Mouse (Mus musculus) fat pad, adult 2 months (tissue): ENCODE results near the gene Nell1.

Source experiments
- DNase-seq: peaks from one replicate; pipeline ENCODE4 v3.0.0-alpha.2; 2011; ENCODE audit warnings: low read depth, low spot score; ENCODE audit errors: extremely low read depth

Nell1 gene

DNA sequence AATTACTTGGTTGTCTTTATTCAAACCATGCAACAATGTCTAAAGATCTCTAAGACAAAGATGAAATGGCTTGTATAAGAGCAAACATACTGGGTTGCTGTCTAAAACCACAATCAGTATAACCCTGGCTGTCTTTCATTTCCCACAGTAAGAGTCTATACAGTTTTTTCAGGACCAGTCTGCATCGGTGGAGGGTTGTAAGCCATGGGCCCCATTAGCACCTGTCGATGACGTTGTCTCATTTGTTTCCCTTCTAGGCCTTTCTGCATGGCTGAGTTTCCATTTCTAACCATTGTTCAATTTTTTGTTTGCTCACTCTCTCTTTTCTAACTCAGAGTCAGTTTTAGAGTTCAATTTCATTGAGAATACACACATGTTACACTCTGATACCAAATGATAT lies 540.2 kb downstream of the Nell1 start:
- DNase-seq, result no peak

DNA sequence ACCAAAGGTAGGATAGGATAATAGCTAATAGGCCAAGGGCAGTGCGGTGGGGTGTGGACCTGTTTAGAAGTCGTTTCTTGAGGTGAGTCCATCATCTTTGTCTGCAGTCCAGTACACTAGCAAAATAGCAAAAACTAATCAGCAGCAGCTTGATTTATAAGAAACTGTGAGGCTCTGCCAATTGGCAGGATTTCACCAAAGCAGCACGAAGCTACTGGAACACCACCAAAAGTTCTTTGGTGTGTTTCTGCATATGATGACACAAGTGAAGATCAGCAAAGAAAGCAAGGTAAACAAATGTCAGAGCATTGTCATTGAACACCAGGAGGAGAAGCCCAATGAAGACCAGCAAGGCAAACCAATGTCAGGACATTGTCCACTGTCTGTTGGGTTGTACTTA lies 542.0 kb downstream of the Nell1 start:
- DNase-seq, result no peak

DNA sequence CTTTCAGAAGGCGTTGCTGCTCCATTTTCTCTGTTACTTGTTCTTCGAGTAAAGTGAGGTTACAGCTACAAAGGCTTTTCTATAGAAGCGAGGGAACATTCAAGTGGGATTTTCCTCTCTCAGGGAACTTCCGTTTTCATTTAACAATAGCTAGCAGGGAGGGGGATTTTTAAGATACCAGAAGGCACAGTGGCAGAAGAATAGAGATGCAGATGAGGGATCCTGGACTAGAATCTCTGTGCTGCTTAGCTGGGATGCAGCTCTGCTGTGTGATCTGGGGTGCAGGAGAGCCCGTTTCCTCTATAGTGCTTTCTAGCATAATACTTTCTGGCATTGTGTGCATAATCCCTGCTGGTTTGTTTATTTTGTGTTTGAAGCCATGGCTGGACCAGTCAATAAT lies 568.7 kb downstream of the Nell1 start:
- no peak for DNase-seq

DNA sequence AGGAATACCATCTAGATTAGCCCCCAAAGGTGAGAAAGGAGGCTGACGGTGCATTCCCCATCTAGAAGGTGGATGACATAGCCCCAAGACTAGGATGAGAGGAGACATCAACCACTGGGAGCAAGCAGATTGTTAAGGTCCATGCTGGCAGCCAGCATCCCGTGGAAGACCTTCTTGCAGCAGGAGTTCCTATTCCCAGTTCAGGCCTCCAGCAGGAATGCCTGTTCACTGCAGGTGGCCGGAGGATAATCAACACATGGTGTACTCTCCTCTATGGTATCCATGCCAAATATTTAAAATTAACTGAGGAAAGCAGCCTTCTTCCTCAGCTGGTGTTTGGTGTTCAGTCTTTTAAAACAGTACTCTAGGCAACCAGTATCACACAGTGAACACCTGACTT lies 574.9 kb downstream of the Nell1 start:
- DNase-seq, result no peak

DNA sequence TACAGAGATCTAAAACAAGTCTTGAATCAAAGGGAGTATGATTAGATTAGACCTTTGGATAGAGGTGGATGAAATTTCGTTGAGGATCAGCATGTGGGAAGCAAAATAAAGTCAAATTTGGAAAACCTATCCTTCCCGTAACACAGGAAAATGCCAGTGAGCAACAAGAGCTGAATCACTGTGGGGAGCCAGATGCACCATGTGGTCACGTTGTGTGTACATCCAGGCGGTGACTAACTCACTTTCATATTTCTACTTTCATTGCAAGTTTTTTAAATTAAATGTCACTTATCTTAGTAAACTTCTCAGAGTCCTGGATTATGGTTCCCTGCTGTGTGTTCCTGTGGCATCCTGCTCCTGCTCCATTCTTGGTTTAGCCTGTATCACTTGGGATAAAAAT lies 576.8 kb downstream of the Nell1 start:
- DNase-seq, result no peak

DNA sequence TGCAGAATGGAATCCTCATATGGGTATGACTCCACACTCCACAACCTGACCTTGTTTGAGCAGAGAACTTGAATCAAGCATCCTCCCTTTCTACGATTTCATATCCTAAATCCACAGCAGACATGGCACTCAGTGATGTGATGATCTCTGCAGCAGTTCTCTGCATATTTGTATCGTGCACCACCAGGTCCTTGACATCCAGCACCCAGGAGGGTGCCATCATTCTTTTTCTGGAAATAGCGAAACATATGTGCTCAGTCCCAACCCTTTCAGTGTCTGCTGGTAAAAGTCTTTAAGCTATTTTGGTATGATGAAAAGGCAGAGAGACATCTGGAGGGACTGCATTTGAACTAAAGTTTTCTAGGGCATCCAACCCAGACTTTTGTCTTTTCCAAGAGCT lies 588.0 kb downstream of the Nell1 start:
- no peak for DNase-seq

DNA sequence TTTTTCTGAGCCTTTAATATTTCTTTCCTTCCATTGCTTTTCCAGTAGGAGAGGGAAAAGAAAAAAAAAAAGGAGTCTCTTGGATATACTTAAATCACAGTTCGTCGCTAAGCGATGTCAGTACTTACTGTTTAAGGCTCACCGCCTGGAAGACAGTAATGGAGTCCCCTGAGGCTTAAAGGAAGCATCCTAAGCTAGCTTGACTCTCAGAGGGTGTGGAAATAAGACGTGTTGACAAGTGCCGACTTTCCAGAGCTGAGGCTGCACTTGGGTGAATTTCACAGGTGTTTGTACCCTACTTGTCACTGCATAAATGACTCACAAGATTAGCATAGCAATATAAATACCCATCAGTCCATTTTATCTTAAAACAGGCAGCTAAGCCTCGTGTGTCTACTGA lies 599.2 kb downstream of the Nell1 start:
- DNase-seq, result no peak

DNA sequence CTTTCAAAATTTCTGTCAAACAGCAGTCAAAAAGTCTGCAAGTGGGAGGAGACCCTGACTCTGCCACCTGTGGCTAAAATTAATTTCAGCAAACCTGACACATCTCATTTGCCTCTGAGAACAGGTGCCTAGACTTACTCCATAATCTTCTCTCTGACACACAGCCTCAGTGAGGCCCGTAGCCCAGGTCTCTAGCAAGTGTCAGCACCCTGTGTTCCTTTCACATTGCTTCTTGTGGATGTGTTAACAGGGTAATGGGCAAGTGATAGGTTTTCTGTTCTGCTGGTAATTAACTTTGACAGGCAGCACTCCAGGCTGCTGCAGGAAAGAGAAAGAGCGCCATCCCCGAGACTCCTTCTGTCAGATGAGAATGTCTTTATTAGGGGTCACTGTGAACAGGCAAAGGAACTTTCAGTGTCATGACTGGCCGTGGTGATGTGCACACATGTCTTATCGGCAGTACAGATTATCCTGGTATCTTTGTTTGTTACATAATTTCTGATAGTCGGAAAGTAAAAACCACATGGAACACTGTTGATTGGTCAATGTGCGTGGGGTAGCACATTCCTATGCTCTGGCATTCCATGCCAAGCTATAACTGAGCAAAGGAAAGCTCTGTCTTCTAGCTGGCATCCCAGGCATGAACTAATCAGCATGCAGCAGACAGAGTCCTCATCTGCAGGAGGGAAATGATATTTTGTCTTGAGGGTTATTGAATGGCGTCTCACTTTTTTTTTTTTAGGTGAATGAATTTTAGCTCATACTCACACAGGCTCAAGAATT lies 614.2 kb downstream of the Nell1 start:
- DNase-seq, result no peak

DNA sequence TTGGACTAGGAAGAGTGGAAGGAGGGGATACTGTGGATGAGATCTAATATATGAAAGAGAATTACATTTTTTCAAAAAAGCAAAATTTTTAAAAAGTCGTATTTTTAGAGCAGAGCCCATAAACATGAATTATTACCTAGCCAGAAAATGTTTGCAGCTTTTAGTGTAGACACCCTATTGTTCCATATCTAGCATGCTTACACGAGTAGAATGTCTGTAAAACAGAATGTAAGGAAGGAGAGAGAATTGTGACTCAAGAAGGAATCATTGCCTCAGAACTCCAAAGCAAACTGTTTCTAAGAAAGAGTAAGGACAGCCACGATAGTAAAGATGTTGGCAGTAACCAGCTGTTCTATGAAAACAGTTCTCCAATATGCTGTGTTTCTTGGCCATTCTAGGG lies 624.2 kb downstream of the Nell1 start, which contains the start of gene 4933405O20Rik:
Gene 4933405O20Rik, plus strand, starts transcription at position 301 of the 400 bp plus-strand sequence.
- no peak for DNase-seq

DNA sequence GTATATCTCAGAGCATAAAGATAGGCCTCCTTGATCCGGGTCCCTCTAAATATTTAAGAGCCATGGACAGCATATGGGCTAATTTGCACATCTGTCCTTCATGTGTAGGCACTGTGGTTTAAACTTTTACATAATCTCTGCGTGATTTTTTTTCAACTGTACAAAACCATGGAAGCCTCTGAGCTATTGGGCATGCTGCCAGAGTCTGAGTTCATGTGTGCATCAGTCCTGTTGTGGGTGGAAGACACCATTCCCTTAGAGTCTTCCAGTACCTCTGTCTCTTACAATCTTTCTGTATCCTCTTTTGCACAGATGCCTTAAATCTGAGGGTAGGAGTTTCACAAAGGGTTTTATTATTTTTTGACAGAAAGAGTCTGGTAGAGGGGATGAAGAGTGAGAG lies 639.4 kb downstream of the Nell1 start:
- DNase-seq, result no peak

DNA sequence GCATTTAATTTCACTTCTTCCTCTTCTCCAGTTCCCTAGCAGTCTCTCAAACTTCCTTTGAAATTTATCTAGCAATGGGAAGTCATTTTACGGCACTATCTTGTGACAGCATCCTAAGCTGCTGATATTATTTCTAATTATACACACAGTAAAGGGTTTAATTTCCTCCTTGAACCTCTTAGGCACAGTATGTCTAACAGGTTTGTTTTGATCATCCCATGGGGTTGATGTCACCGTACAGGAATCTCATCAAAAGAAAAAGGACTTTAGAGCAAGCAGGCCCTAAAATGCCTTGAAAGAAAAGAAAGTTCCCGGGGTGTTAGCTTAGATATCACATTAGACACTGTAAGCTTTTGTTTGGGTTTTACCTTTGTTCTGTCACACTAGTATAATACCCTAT lies 654.5 kb downstream of the Nell1 start:
- no peak for DNase-seq

DNA sequence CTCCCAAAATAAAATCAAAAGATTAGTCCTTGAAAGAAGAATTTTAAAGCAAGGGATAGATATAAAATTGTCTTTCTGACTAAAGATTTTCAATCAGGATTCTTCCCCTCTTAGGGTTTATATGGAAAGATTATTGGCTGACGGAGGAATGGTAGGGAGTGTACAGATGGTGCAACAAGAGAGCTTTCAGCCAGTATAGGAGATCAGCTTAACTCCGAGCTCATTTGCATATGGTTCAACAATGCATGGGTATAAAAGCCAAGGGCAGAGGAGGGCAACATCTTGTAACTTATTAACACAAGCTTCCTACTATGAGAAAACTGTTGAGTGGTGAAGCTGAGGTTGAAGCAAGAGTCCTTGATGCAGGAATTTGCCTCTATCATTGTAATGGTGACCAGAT lies 658.5 kb downstream of the Nell1 start:
- DNase-seq, result no peak

DNA sequence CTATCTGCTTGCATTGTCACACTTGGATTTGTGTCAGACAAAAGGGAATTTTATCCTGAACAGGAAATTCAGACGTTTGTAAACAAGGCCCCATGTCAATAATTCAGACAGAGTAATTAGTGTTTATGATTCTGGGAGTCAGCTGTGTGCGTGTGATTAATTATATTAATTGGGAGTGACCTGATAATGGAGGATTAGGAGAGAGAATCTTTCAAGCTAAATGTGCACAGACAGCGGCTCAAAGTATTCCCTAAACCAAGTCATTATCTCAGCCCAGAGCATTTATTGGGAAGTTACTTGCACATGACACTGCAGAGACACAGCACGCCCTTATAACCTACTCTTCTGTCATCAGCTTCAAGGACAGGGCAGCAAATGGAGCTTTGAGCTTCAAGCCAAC lies 697.6 kb downstream of the Nell1 start:
- no peak for DNase-seq

DNA sequence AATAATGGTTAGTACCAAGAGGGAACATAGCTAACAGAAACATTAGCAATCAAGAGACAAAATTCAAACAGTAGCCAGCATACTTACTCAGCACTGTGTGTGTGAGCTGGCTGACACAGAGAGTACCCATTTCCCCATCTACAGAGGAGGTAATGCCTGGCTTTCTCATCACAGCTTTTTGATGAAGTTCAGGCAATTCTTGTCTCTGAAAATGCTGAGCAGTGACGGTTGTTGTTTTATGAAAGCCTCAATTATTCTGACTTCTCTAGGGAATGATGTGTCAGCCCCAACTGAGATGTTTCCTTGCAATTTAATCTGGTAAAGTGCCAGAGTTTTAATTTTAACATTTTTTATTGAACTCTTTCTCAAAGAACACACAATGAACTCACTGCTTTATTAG lies 700.8 kb downstream of the Nell1 start:
- DNase-seq, result no peak

DNA sequence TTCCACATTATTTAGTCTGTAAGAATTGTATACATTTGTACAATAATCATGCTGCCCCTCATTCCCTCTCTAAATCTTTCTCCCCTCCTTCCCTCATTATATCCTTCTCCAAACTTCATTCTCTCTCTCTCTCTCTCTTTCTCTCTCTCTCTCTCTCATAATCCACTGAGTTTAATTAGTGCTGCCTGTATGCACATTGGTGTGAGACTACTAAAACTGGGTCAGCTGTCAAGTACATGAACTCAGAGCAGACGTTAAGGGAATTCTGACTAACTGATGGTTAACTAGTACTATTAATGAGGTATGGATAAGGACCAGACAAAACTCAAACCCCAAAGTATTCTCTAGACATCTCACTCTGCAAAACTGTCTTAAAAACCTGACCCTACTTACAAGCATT lies 702.8 kb downstream of the Nell1 start:
- DNase-seq, result no peak

DNA sequence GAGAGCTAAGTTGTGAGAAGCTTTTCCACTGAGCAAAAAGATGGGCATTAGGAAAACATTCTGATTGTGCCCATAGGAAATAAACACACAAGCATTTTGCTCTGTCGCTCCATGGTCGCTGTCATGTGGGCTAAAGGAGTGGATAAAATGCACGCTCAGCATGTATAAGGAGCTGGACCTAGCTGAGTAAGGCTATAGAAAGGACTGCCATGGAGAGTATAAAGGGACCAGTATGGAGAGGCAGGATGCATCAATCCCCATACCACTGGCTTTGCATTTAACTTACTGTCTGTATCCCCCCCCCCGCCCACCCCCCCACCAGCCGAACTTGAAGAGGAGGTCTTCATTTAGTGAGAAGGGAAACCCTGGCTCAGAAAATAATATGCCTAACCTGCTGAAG lies 711.7 kb downstream of the Nell1 start:
- no peak for DNase-seq

DNA sequence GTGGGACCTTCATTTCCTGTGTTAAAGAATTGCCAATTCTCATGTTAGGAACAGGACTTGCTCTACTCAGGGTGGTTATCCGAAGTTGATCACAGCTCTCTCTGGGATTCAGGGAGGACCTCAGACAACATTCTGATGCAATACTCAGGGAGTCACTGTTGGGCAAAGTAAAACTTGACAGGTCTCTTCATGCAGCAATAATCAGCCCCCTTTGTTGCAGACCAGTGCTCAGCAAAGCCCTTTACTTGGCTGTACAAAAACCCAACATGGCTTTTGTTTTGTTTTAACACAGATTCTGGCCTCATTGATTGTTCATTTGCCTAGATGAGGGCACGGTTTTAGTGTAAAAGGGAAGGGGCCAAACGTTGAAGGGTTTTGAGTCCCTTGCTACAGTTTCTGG lies 750.5 kb downstream of the Nell1 start:
- no peak for DNase-seq

DNA sequence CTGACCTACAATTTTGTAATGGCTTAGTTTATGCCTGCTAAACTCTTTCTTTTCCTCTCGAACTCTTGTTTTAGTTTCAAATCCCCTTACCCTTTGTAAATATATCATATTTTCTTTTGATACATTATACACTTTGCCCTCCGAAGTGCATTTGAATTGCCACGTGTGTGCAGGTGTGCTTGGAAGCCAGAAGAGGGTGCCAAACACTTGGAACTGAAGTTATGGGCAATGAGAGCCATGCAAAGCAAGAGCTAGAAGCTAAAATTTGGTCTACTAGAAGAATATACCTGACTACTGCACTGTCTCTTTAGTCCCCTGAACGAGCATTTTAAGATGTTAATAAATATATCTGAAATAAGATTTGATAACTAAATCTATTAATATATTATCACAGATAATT lies 756.3 kb downstream of the Nell1 start:
- no peak for DNase-seq

DNA sequence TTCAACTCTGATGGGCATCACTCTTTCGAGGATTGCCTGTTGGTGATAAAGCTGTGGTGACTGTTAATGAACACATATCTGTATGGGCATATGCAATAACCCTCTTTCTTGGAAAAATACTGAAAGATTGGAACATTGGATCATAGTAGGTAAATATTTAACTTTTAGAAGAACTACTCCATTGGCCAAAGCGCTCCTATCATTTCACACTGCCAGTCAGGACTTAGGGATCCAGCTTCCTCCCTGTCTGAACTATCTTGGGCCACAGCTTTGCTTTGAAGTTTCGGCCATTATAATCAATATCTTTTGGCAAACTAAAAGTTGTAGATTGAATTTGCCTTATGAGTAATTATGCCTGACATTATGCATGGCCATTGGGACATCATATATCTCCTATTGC lies 780.9 kb downstream of the Nell1 start:
- DNase-seq, result no peak

DNA sequence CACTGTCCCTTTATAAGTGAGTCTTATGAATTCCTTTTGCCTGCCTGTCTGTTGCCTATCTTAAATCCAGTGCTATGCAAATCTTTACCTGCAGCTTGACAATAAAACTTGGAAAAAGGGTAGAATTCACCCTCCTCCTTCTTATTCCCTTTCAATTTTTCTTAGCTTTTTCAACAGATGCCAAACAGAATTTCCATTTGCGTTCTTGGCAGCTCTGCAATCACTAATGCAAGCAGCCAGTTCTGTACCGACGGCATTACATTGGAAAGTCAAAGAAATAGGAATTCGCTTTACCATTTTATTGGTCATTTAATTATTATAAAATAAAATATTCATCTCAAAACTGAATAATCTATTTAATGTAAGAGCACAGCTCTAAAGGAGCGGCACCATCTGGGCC lies 781.7 kb downstream of the Nell1 start:
- DNase-seq, result no peak

DNA sequence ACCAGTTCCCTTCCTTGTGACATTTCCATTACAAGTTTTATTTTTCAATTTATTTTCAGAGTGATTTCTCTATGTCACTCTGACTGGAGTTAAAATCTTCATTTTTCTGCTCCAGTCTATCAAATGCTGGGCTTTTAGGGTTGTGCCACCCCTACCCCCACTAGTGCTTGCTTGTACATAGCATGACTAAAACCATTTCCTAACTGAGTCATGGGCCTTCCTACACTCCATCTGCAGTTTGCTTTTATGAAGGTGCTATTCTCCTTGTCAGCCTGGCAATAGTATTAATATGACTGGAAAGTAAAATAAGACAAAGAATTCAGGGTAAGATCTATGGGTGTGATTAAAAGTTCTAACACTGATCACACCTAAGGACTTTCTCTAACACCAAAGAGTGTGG lies 798.9 kb downstream of the Nell1 start:
- DNase-seq, result no peak

DNA sequence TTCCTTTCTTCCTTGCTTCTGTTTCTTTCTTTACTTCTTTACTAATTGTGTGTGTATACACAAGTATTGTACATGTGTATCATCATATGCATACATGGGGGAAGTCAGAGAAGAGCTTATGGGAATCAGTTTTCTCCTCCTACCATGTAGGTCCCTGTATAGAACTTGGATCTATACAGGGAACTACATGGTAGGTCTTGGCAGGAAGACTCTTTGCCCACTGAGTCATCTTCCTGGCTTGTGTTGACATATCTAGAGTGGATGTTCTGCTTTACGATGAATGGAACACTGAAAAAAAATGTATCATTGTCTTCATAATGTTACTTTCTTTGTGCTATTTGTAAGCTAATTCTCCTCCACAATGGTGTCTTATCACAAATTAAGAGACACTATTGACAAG lies 806.4 kb downstream of the Nell1 start:
- no peak for DNase-seq

DNA sequence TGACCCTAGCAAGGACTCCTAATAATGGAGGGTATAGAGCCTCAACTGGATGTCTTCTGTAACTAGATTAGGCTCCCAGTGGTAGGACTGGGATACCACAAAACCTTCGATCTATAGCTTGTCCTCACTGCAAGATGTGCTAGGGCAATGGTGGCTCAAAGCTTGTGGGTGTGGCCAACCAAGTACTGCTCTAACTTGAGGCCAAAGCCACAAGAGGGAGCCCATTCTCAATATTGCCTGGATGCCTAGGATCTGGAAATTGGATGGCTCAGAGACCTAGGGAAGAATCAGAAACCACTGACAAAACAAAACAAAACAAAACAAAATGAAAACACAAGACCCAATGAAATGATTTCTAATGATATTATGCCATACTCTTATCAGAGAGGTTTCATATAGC lies 809.0 kb downstream of the Nell1 start:
- DNase-seq, result no peak
